Mouse (Mus musculus) frontal cortex, postnatal 10 days (tissue): ENCODE measurements at regions not wholly inside any gene's neighbourhood (a gene's known extent, or its start where the extent isn't known, plus 50 kb on each side); places are given as distances from the start of the nearest gene placed in this dataset.

Experiments
- DNase-seq, 2 experiments: peaks; one replicate each; pipeline ENCODE4 v3.0.0; 2022; ENCODE audit warnings: low spot score in 2 of 2, mixed read lengths in 1 of 2

GRCm38 (mm10) chr2:72886250-72886649 lies 94.0 kb downstream of the Sp3 start:
- no peak for DNase-seq
